Mouse (Mus musculus): ENCODE results near the gene 2310057M21Rik.

DNA sequence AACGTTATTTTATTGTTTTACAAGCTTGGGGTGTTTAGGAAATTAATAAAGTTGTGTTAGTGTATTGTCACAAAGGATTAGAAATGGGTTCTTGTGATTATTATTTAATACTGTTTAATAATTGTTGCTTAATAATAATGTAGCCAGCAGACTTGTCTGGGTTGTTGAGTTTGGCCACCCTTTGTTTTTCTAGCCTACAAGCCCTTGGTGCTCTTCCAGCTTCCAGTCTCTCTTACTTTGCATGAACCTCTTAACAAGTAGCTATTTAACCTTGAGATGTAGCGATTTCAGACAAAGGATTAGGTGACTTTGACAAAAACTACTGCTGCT lies 49.3 kb upstream of the 2310057M21Rik start:
- TF ChIP-seq CTCF (IDR thresholded peaks at IDR 0.05; ENCODE audit: borderline replicate concordance, control insufficient read depth, extremely low read depth, insufficient read depth, low read length, poor library complexity) (no peak), POLR2A (IDR thresholded peaks at IDR 0.05; ENCODE audit: control insufficient read depth, extremely low read depth, insufficient read depth, low read length, poor library complexity) (no peak)
